Mouse (Mus musculus): ENCODE measurements around the gene Zfp874a.
"Not testable (repeated sequence)": the region's sequence is repeated elsewhere in the genome, so short reads cannot be mapped to it uniquely, and the experiment has no call there.

Gene Zfp874a

GRCm38 (mm10) chr13:67376255-67376654 lies 75.2 kb downstream of the Zfp874a start:
- DNase-seq (ENCODE audit: low spot score in 2 of 2): not testable (repeated sequence)

DNA sequence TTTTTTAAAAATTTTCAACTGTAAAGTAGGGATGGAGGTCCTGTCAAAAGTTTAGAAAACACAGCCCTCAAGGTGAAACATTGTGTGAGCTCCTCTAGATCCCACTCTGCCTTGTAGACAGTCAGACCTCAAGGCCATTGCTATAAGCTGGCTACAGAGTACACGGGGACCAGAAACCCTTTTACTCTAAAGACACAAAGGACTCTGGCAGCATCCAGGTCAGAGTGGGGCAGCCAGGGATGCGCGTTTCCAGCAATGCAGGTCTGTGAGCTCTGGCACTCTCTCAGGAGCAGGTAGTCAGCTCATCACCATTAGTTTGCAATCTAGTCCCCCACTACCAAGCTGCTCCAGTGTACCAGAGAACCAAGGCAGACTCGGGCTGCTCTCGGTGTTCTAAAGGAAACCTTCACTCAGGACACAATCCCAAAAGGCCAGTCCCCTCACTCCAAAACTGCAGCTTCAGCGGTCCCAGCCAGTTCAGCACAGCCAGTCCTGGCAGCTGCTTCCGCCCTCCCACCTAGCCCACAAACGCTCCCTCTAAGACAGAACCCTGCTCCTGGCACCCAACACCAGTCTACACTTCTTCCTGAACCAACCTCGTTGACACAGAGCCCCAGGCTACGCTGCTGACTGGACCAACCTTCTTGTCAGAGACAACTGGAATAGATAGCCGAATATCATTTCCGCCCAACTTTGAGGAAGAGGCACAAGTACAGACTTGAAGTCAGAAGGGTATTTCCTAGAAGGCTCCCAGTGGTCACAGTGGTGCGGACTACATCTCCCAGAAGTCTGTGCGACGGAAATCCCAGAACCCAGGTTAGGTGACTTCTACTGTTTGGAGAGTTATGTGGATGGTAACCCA lies 76.1 kb downstream of the Zfp874a start, which contains the start of the genes Gm28041 and Zfp456:
Gm28041 (minus strand) TSS at position 684 of the 862 bp plus-strand sequence.
Zfp456 (minus strand) TSS at position 761 of the 862 bp plus-strand sequence.
- DNase-seq (ENCODE audit: low spot score in 2 of 2): peak; percentile 44 to 63

All from frontal cortex, postnatal 36 days (tissue).